Mouse (Mus musculus): ENCODE results near the gene Cdc7. TPM values are rescaled to one million over a fixed set of nuclear protein-coding genes. Genes with fewer than 3 reads are reported as not detected.

Cdc7 gene
- polyA plus RNA-seq, 1 experiment from 2014 or later = 4.3 TPM

DNA sequence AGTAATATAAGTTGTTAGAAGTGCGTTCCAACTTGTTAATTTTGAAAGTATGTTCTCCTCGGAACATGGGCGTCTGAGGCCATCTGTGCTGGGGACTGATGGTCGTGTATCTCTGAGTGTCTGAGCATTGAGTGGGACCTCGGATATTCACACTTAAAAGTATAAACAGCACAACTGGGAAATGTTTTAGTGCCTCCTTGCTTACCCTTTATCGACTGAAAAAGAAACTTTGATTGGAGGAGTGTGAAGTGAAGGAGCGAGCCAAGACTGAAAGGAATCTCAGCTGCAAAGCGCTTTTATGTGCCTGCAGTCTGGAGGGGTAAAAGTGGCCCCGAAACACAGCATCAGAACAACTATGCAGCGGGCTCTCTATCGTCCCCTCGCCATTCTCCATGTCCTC is 25.7 kb downstream of the Cdc7 start:
- ATAC-seq (no peak), DNase-seq (ENCODE audit: low spot score) (peak; percentile 29)
- 40% methylated on average over 12 of the region's 12 CpGs for WGBS
- no peak overlapping the region for H3K4me2 ChIP-seq (replicated peaks; ENCODE audit: low read depth, low read length)
- H3K27ac ChIP-seq (ENCODE audit: low read length) = peak overlapping the region; percentile 51; the same call in 1 of the 2 replicates
- TF ChIP-seq EP300 (IDR thresholded peaks at IDR 0.05) = no peak
- no peak for TF ChIP-seq CTCF (IDR thresholded peaks at IDR 0.05)
- H3K9me3 ChIP-seq (ENCODE audit: low read length) = no peaks in the 10 kb centered on the region
- H3K36me3 ChIP-seq (ENCODE audit: insufficient read depth, low read length) = no peaks in the 10 kb centered on the region
- H3K4me3 ChIP-seq (ENCODE audit: low read depth, low read length) = no peak overlapping the region
- H3K27me3 ChIP-seq (replicated peaks; ENCODE audit: insufficient read depth, low read length) = no peaks in the 10 kb centered on the region
- H3K4me1 ChIP-seq (ENCODE audit: insufficient read depth, low read depth, low read length) = peaks cover 10% of the 10 kb centered on the region; the same call in 1 of the 2 replicates
- no peak overlapping the region for H3K9ac ChIP-seq (replicated peaks; ENCODE audit: low read depth)

DNA sequence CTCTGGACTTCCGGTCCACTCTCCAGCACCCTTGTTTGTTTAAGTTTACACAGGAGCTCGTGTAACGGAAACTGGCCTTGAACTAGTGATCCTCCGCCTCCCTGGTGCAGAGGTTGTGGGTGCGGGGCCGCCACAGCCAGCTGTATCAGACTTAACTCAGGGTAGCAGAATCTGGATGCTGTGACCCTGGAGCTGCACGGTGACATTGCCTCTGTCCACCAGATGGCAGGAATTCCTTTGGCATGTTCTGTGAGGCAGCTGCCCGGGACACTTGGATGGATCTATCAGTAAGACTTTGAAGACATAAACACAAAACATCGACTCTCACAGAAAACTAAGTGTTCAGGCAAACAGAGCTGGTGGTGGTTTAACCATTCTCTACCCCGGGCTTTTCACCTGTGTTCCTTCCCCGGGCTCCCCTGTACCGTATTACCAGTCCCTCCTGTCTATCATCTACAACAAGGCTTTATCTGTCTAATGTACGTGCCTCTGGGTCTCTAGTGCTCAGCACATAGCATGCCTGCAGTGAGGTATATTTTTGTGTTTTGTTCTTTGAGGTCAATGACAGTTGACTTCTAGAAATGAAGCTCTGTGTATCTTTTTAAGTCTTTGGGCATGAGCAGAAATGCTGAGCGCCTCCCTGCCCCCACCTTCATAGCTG is 26.6 kb downstream of the Cdc7 start:
- Histone ChIP-seq H3K9ac (replicated peaks; ENCODE audit: low read depth) (no peak overlapping the region), H3K36me3 (ENCODE audit: insufficient read depth, low read length) (no peaks in the 10 kb centered on the region), H3K4me2 (replicated peaks; ENCODE audit: low read depth, low read length) (no peak overlapping the region), H3K27me3 (replicated peaks; ENCODE audit: insufficient read depth, low read length) (no peaks in the 10 kb centered on the region), H3K4me1 (ENCODE audit: insufficient read depth, low read depth, low read length) (peaks cover 10% of the 10 kb centered on the region; the same call in 1 of the 2 replicates), H3K4me3 (ENCODE audit: low read depth, low read length) (no peak overlapping the region), H3K9me3 (ENCODE audit: low read length) (no peaks in the 10 kb centered on the region), H3K27ac (ENCODE audit: low read length) (peak overlapping the region; percentile 75)
- TF ChIP-seq EP300 (IDR thresholded peaks at IDR 0.05) = no peak
- peak; percentile 88 for TF ChIP-seq CTCF (IDR thresholded peaks at IDR 0.05)
- ATAC-seq = peak; percentile 62
- WGBS = 16% methylated on average over 14 of the region's 14 CpGs
- DNase-seq (ENCODE audit: low spot score) = peak; percentile 86

DNA sequence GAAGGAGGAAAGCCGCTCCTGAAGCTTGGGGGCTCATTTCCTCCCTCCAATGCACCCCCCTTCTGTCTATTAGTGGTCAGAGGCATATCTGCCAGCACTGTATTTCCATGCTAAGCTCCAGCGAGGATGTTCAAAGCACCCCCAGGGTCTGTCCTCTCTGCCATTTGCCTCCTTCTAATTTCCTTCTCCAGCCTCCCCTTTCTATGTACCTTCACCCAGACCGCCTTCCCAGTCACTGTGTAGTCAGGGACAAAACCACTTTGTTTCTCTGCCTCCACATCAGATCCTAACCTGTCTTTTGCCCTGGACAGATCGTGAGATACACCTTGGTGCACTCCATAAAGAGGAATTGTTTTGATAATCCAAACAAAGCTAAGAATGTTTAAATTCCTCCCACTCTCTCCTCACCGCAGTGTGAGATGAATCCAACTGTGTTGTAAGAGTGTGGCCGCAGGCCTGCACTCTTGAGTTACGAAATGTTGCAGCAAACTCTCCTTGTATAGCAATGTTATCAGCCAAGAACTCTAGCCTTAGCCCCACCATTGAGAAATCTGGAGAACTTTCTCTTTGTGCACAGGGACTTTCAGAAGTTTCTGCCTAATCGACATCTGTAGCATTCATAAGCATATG is 27.3 kb downstream of the Cdc7 start:
- Histone ChIP-seq H3K9me3 (ENCODE audit: low read length) (no peaks in the 10 kb centered on the region), H3K9ac (replicated peaks; ENCODE audit: low read depth) (no peak overlapping the region), H3K4me1 (ENCODE audit: insufficient read depth, low read depth, low read length) (peaks cover 10% of the 10 kb centered on the region; the same call in 1 of the 2 replicates), H3K36me3 (ENCODE audit: insufficient read depth, low read length) (no peaks in the 10 kb centered on the region), H3K4me3 (ENCODE audit: low read depth, low read length) (no peak overlapping the region), H3K27ac (ENCODE audit: low read length) (peak overlapping the region; percentile 75), H3K27me3 (replicated peaks; ENCODE audit: insufficient read depth, low read length) (no peaks in the 10 kb centered on the region), H3K4me2 (replicated peaks; ENCODE audit: low read depth, low read length) (no peak overlapping the region)
- TF ChIP-seq EP300 (IDR thresholded peaks at IDR 0.05) (peak; percentile 93), CTCF (IDR thresholded peaks at IDR 0.05) (no peak)
- peak; percentile 94 for DNase-seq (ENCODE audit: low spot score)
- WGBS = 23% methylated on average over 8 of the region's 8 CpGs
- peak; percentile 74 for ATAC-seq

DNA sequence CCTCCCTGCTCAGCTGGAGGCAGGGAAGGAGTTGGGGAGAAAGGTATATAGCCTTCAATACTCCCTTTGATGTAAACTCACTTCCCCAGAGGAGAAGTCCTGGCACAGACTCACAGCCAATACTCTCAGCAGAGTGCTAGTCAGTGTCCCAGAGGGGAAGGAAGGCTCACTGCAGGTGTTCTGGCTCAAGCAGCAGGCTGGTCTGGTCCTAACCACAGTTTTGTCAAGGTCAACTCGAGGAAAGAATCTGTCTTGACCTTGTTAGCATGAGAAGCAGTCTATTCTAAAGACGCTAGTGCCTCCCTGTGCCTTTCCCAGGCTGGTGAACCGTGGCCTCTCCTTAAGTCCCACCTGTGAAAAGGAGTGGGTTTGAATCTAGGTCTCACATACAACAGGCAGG is 30.6 kb downstream of the Cdc7 start:
- DNase-seq (ENCODE audit: low spot score) (no peak), ATAC-seq (no peak)
- WGBS = 50% methylated on average over 3 of the region's 3 CpGs
- TF ChIP-seq CTCF (IDR thresholded peaks at IDR 0.05) (no peak), EP300 (IDR thresholded peaks at IDR 0.05) (no peak)
- Histone ChIP-seq H3K9me3 (ENCODE audit: low read length) (no peaks in the 10 kb centered on the region), H3K4me3 (ENCODE audit: low read depth, low read length) (no peak overlapping the region), H3K4me1 (ENCODE audit: insufficient read depth, low read depth, low read length) (peaks cover 10% of the 10 kb centered on the region; the same call in 1 of the 2 replicates), H3K9ac (replicated peaks; ENCODE audit: low read depth) (no peak overlapping the region), H3K27ac (ENCODE audit: low read length) (no peak overlapping the region), H3K27me3 (replicated peaks; ENCODE audit: insufficient read depth, low read length) (no peaks in the 10 kb centered on the region), H3K36me3 (ENCODE audit: insufficient read depth, low read length) (no peaks in the 10 kb centered on the region), H3K4me2 (replicated peaks; ENCODE audit: low read depth, low read length) (no peak overlapping the region)

DNA sequence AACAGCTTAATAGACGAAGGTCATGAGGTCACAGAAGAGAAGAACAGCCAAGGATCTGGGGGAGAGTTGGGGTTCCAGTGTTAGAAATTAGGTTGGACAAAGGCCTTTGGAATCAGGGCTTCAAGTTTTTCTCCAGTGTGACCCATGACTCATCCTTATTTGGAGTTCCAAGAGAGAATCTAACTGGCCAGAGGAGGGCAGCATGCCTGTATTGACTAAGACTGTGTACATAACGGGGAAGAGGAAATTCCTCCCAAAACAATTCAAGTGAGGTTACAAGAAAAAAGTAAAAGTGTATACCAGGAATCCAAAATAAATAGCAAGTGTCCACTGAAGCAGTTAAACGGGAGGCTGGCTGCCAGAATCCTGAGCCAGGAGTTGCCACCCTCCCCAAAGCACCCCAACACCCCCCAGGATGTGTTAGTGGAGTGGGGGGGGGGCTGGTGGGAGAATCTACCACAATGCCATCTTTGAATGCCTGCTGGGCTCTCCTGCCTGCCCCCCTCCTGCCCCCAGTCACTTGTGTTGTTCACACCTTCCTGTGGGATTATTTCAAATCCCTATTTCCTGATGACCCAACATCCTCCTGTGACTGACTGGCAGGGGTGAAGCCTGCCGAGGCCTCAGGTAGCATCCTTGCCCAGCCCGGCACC is 31.9 kb downstream of the Cdc7 start:
- WGBS = 37% methylated on average over 5 of the region's 5 CpGs

DNA sequence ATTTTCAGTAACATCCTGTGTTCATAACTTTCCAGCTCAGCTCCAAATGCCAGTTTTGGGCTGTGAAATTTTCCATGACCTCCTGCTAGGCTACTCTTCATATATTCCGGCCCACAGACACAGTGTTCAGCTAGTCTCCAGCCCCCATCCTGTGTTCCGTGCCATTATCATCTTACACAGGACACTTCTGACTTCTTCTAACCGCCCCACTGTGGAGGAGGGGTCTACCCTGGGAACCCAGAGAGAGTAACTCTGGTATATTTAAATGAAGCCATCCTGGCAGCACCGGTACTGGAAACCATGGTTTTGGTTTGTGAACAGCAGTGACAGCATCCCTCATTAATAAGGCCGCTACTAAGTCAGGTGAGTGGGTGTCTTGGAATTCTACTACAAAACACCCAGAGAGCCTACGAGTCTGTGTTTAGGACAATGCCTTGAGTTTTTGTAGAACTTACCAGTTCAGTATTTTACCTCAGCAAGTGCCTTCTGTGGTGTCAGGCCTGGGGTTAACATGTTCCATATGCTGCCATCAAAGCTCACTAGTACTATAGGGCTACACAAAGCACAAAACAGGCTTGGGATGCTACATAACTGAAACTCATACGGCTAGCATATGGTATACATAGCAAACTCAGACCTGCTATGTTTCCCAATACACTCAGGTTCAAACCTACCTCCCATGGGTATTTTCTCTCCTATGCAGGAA is 32.6 kb downstream of the Cdc7 start:
- DNase-seq (ENCODE audit: low spot score) = no peak
- Histone ChIP-seq H3K9me3 (ENCODE audit: low read length) (no peaks in the 10 kb centered on the region), H3K4me3 (ENCODE audit: low read depth, low read length) (no peak overlapping the region), H3K4me1 (ENCODE audit: insufficient read depth, low read depth, low read length) (no peaks in the 10 kb centered on the region), H3K27ac (ENCODE audit: low read length) (no peak overlapping the region), H3K36me3 (ENCODE audit: insufficient read depth, low read length) (no peaks in the 10 kb centered on the region), H3K27me3 (replicated peaks; ENCODE audit: insufficient read depth, low read length) (no peaks in the 10 kb centered on the region), H3K4me2 (replicated peaks; ENCODE audit: low read depth, low read length) (no peak overlapping the region), H3K9ac (replicated peaks; ENCODE audit: low read depth) (no peak overlapping the region)
- TF ChIP-seq EP300 (IDR thresholded peaks at IDR 0.05) = no peak
- TF ChIP-seq CTCF (IDR thresholded peaks at IDR 0.05) = no peak
- WGBS = 77% methylated on average over 7 of the region's 7 CpGs
- no peak for ATAC-seq

More for the DNA sequence above, 31.9 kb downstream of the Cdc7 start:
- DNase-seq (ENCODE audit: low spot score) (peak; percentile 95), ATAC-seq (peak; percentile 76)
- peaks cover 3% of the 10 kb centered on the region; the same call in 1 of the 2 replicates for H3K4me1 ChIP-seq (ENCODE audit: insufficient read depth, low read depth, low read length)
- H3K27me3 ChIP-seq (replicated peaks; ENCODE audit: insufficient read depth, low read length) = no peaks in the 10 kb centered on the region
- no peak overlapping the region for H3K27ac ChIP-seq (ENCODE audit: low read length)
- H3K36me3 ChIP-seq (ENCODE audit: insufficient read depth, low read length) = no peaks in the 10 kb centered on the region
- TF ChIP-seq EP300 (IDR thresholded peaks at IDR 0.05) = peak; percentile 80; the same call in 1 of the 2 replicates
- TF ChIP-seq CTCF (IDR thresholded peaks at IDR 0.05) = peak; percentile 83
- H3K9me3 ChIP-seq (ENCODE audit: low read length) = no peaks in the 10 kb centered on the region
- H3K4me3 ChIP-seq (ENCODE audit: low read depth, low read length) = no peak overlapping the region
- H3K4me2 ChIP-seq (replicated peaks; ENCODE audit: low read depth, low read length) = no peak overlapping the region
- no peak overlapping the region for H3K9ac ChIP-seq (replicated peaks; ENCODE audit: low read depth)
